Mouse (Mus musculus) heart, postnatal 36 days (tissue): ENCODE measurements at regions not wholly inside any gene's neighbourhood (a gene's known extent, or its start where the extent isn't known, plus 50 kb on each side); places are given as distances from the start of the nearest gene placed in this dataset.

Experiments used
- DNase-seq, 2 experiments: peaks; one replicate each; pipeline ENCODE4 v3.0.0; 2021 to 2022
- intact Hi-C: fragments of 180-260 bp; cut with DNase I; formaldehyde crosslinking; loops from one replicate; pipeline ENCODE4 v1.15.1; 2025

GRCm38 (mm10) chr11:20459140-20459539, 83.9 kb upstream of the Sertad2 start:
- DNase-seq, result no peak

GRCm38 (mm10) chr11:20460501-20460921, 82.5 kb upstream of the Sertad2 start:
- no peak for DNase-seq
- intact Hi-C loops, result no loop called here

More at GRCm38 (mm10) chr11:20459140-20459539, 83.9 kb upstream of the Sertad2 start:
- intact Hi-C loops, result loop anchor here (5.0 to 10.0 kb wide), 3 partner anchors 83 to 716 kb away; partner anchors contain the start of gene Sertad2

DNA sequence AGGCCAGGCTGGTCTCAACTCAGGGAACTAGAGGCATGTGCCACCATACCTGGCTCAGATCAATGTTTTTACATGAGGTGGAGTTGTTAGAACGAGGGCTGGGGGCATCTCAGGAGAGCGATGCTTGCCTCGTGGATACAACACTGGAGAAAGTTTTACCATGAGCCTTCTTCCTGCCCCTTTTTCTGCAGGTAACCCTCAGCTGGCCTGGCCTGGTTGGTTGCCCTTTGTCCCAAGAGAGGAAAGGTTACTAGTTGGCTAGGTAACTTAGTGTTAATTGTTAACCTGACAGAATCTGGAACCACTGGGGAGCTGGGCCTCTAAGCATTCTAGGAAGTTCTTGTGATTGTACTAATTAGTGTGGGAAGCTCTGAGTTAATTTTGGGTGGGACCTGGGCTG, 81.0 kb upstream of the Sertad2 start:
- intact Hi-C loops, result no loop called here
- no peak for DNase-seq

- intact Hi-C loops, result no loop called here
- DNase-seq, result no peak
Observed at GRCm38 (mm10) chr11:20463173-20463681, 79.8 kb upstream of the Sertad2 start.

GRCm38 (mm10) chr11:20464564-20464963, 78.5 kb upstream of the Sertad2 start:
- intact Hi-C loops, result no loop called here
- DNase-seq, result no peak

- intact Hi-C loops, result no loop called here
Observed at GRCm38 (mm10) chr11:20466591-20466990, 76.5 kb upstream of the Sertad2 start.

GRCm38 (mm10) chr11:20468319-20469018, 74.6 kb upstream of the Sertad2 start:
- intact Hi-C loops, result no loop called here
- no peak for DNase-seq

More at GRCm38 (mm10) chr11:20466591-20466990, 76.5 kb upstream of the Sertad2 start:
- DNase-seq, result no peak

- DNase-seq, result no peak
- intact Hi-C loops, result no loop called here
Observed at GRCm38 (mm10) chr11:20469368-20469767, 73.7 kb upstream of the Sertad2 start.

DNA sequence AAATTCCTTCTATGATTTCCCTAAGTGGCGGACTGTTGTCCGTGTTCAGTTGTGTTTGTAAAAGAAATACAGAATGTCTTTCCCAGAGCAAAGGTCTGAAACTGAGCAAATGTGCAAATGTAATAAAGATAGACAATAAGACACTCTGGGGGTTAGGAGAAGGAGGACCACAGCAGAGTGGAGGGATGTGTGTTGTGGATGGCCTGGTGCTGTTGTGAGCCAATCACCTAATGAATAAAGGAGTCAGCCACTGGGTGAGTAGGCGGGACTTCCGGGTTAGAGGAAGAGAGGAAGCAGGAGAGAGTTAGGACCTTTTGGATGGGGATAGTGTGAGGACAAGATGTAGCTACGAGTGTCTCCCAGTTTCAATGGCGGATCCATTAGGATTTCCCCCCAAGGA, 72.7 kb upstream of the Sertad2 start:
- no peak for DNase-seq
- intact Hi-C loops, result no loop called here

GRCm38 (mm10) chr11:20472336-20472735, 70.7 kb upstream of the Sertad2 start:
- DNase-seq, result no peak
- intact Hi-C loops, result no loop called here

DNA sequence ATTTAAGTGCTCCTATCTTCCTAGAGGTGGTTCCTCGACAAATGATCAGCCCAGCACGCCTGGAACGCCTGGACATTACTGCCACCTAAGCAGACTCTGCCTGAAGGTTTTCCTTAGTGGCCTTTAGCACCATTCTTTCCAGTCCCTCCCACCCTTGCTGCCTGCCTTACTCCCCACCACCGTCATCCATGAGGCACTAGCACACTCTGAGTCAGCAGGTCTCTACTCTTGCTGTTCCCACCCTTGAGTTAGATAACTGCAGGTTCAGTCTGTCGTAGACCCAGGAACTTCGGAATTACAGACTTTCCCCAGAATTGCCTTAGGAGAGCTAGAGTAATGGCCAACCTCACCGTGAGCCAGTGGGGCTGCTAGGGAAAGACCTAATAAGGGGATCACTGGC, 67.4 kb upstream of the Sertad2 start:
- intact Hi-C loops, result loop anchor here (2.0 to 5.0 kb wide), 3 partner anchors 21 to 163 kb away; partner anchors contain the start of gene Sertad2
- no peak for DNase-seq

- intact Hi-C loops, result loop anchor here (2.0 to 5.0 kb wide), 3 partner anchors 22 to 162 kb away; partner anchors contain the start of gene Sertad2
- no peak for DNase-seq
Observed at GRCm38 (mm10) chr11:20476494-20476893, 66.6 kb upstream of the Sertad2 start.

DNA sequence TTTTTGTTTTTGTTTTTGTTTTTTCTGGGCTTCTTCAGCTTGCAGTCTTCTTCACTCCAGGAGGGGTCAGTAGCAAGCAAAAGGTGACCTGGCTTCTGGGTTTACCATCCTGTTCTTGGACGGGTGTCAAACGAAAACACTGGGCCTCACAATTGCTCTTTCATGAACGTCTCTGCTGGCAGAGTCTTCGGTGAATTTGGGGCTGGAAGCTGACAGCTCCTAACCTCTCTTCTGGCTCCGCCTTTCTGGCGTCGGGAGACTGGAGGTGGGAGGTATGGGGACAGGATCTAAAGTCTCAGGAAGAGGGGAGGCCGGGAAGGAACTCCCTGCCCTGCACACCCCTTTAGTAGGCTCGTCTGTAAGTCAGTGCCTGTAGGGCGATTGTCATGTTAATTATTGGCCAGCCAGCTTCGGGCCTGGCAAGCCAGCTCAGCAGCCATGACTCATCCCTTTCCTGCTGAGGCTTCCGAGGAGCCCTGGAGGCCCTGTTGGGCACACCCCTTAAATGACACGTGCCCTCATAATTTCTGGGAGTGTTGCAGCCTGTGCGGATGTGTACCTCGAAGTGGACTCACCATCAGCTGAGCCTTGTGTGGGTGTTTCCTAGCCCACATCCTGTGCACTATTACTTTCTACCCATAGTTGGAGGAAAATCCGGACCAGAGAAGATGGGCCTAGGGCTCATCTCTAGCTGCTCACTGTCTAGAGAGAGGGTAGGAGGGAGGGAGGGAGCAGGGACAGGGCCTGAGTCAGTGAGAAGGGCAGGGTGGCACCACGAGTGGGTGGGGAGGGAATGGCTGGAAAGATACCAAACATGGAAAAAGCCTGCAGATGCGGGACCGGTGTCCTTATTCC, 65.6 kb upstream of the Sertad2 start:
- intact Hi-C loops, result loop anchor here (2.0 to 5.0 kb wide), 3 partner anchors 23 to 161 kb away; partner anchors contain the start of gene Sertad2
- DNase-seq, result peak; percentile 66 to 76

DNA sequence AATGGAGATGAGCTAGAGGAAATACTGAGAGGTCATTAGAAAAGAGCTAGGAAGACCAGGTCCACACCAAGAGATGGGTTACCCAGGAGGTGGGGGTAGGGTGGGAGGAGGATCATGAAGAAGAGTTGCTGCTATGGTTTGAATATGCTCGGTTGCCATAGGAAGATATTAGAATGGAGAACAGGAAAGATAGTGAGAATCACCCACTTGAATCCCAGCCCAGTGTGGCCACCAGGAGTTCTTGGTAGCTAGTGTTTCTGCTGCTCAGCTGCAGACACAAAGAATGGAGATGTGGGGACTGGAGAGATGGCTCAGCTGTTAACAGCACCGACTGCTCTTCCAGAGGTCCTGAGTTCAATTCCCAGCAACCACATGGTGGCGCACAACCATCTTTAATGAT, 62.4 kb upstream of the Sertad2 start:
- intact Hi-C loops, result no loop called here
- DNase-seq, result no peak

DNA sequence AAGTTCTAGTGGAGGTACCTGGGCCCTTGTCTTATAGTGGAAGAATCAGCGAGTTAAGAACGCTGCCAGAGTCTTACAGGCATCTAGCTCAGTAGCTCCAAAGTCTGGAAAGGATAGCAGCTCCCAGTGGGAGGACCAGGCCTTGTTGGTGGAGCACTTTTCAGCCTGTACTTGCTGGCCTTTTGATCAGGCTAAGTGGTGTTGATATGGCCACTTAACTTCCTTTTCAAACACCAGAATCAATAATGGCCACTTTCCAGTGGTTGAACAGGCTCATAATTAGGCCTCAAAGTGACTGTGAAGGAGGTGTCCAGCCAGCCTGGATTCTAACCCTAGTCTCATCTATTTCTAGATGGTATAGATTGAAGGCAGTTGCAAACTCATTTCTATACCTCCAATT, 57.7 kb upstream of the Sertad2 start:
- no peak for DNase-seq
- intact Hi-C loops, result no loop called here
